Mouse (Mus musculus) limb, embryonic 13.5 days (tissue): ENCODE results near the gene Eif4b. TPM values are rescaled to one million over a fixed set of nuclear protein-coding genes. Genes with fewer than 3 reads are reported as not detected.
A peak's percentile ranks its signal among the peaks of the same experiment; 100 is the strongest.

ENCODE experiments used
- ATAC-seq: fragments of 200-750 bp; cut with Nextera tagmentation; 2 replicates; pipeline ENCODE4 v1.8.0; 2017; ENCODE audit warnings: low read depth, moderate number of reproducible peaks, moderate TSS enrichment; ENCODE audit not compliant: low FRiP score
- H3K27ac ChIP-seq: fragments of 300-500 bp; sonication (generic); 2 replicates; pipeline ENCODE4 v1.5.1; 2015; ENCODE audit warnings: inconsistent platforms, mild to moderate bottlenecking, moderate library complexity
- H3K27me3 ChIP-seq: fragments of 300-500 bp; sonication (generic); 2 replicates; pipeline ENCODE4 v1.6.1; 2015; ENCODE audit warnings: mild to moderate bottlenecking, inconsistent platforms
- H3K36me3 ChIP-seq: fragments of 300-500 bp; sonication (generic); 2 replicates; pipeline ENCODE4 v1.6.1; 2015; ENCODE audit warnings: inconsistent platforms, mild to moderate bottlenecking, moderate library complexity
- H3K4me1 ChIP-seq: fragments of 300-500 bp; sonication (generic); 2 replicates; pipeline ENCODE4 v1.6.1; 2015; ENCODE audit warnings: inconsistent platforms
- H3K4me2 ChIP-seq: fragments of 300-500 bp; sonication (generic); replicated peaks from 2 replicates; pipeline ENCODE4 v1.6.1; 2015; ENCODE audit warnings: inconsistent platforms, mild to moderate bottlenecking, moderate library complexity
- H3K4me3 ChIP-seq: fragments of 300-500 bp; sonication (generic); 2 replicates; pipeline ENCODE4 v1.5.1; 2015; ENCODE audit warnings: moderate library complexity, mild to moderate bottlenecking, inconsistent platforms
- H3K9ac ChIP-seq: fragments of 300-500 bp; sonication (generic); 2 replicates; pipeline ENCODE4 v1.6.1; 2015; ENCODE audit warnings: mild to moderate bottlenecking, inconsistent platforms
- H3K9me3 ChIP-seq: fragments of 300-500 bp; sonication (generic); 2 replicates; pipeline ENCODE4 v1.6.1; 2016; ENCODE audit warnings: inconsistent platforms
- WGBS: fragments of 180-500 bp; shearing (Covaris S2); methylation state at CpG from one replicate; pipeline ENCODE4 v1.1.7; 2015; 5-methylcytosine and 5-hydroxymethylcytosine counted together
- polyA plus RNA-seq: library from polyadenylated mRNA; unstranded; fragments of >200 nt; fragmentation: Nextera tagmentation; extraction: Ambion mirVana; gene quantifications from 2 replicates; pipeline ENCODE4 v1.2.1, GENCODE M21; 2015

Eif4b gene
- polyA plus RNA-seq, 1 experiment from 2014 or later = 120 TPM

GRCm38 (mm10) chr15:102099260-102099659 lies 25.7 kb downstream of the Eif4b start:
- 22% methylated on average over 5 of the region's 5 CpGs for WGBS
- Histone ChIP-seq H3K9ac (peak overlapping the region; percentile 78), H3K27ac (peak overlapping the region; percentile 98), H3K36me3 (peaks cover 40% of the 10 kb centered on the region), H3K27me3 (no peaks in the 10 kb centered on the region), H3K9me3 (no peaks in the 10 kb centered on the region), H3K4me2 (peak overlapping the region; percentile 83), H3K4me1 (peaks cover 68% of the 10 kb centered on the region), H3K4me3 (peak overlapping the region; percentile 61)
- ATAC-seq = no peak

GRCm38 (mm10) chr15:102099771-102100160 lies 26.2 kb downstream of the Eif4b start:
- Histone ChIP-seq H3K27ac (peak overlapping the region; percentile 98), H3K4me3 (peak overlapping the region; percentile 61), H3K9me3 (no peaks in the 10 kb centered on the region), H3K4me1 (peaks cover 73% of the 10 kb centered on the region), H3K4me2 (peak overlapping the region; percentile 83), H3K36me3 (peaks cover 35% of the 10 kb centered on the region), H3K9ac (peak overlapping the region; percentile 78), H3K27me3 (no peaks in the 10 kb centered on the region)
- WGBS = 24% methylated on average over 8 of the region's 8 CpGs
- ATAC-seq = no peak

GRCm38 (mm10) chr15:102100161-102100981 lies 26.8 kb downstream of the Eif4b start, which contains the start of gene Tns2:
TSS of gene Tns2 (plus strand) at chr15:102100413.
- no peaks in the 10 kb centered on the region for H3K27me3 ChIP-seq
- H3K4me2 ChIP-seq = peak within 1 kb of the TSS; percentile 83
- peak; percentile 68 for ATAC-seq
- H3K27ac ChIP-seq = peak within 1 kb of the TSS; percentile 98
- H3K36me3 ChIP-seq = peaks cover 31% of the 10 kb centered on the region
- peak within 1 kb of the TSS; percentile 61 for H3K4me3 ChIP-seq
- H3K9me3 ChIP-seq = no peaks in the 10 kb centered on the region
- H3K4me1 ChIP-seq = peaks cover 77% of the 10 kb centered on the region
- WGBS = under 1% methylated on average over 73 of the region's 82 CpGs
- H3K9ac ChIP-seq = peak within 1 kb of the TSS; percentile 78

- peak overlapping the region; percentile 83 for H3K4me2 ChIP-seq
- H3K4me1 ChIP-seq = peaks cover 85% of the 10 kb centered on the region
- peak overlapping the region; percentile 98 for H3K27ac ChIP-seq
- H3K9me3 ChIP-seq = no peaks in the 10 kb centered on the region
- H3K9ac ChIP-seq = peak overlapping the region; percentile 78
- 0 out of 2 replicates have a peak, but pooled peaks cover 2% of the 10 kb centered on the region for H3K27me3 ChIP-seq
- ATAC-seq = peak; percentile 66
- H3K36me3 ChIP-seq = peaks cover 25% of the 10 kb centered on the region
- H3K4me3 ChIP-seq = peak overlapping the region; percentile 61
- 24% methylated on average over 10 of the region's 10 CpGs for WGBS
Observed at GRCm38 (mm10) chr15:102100996-102101671, 27.6 kb downstream of the Eif4b start.

GRCm38 (mm10) chr15:102101672-102102541 lies 28.3 kb downstream of the Eif4b start:
- Histone ChIP-seq H3K27me3 (peaks cover 6% of the 10 kb centered on the region; the same call in 1 of the 2 replicates), H3K27ac (peak overlapping the region; percentile 98), H3K9me3 (no peaks in the 10 kb centered on the region), H3K4me1 (peaks cover 92% of the 10 kb centered on the region), H3K4me3 (peak overlapping the region; percentile 61), H3K36me3 (peaks cover 21% of the 10 kb centered on the region), H3K9ac (peak overlapping the region; percentile 79), H3K4me2 (peak overlapping the region; percentile 83)
- no peak for ATAC-seq
- WGBS = 32% methylated on average over 11 of the region's 11 CpGs

- H3K9me3 ChIP-seq = no peaks in the 10 kb centered on the region
- peaks cover 9% of the 10 kb centered on the region; the same call in 1 of the 2 replicates for H3K27me3 ChIP-seq
- H3K27ac ChIP-seq = peak overlapping the region; percentile 98
- peak overlapping the region; percentile 83 for H3K4me2 ChIP-seq
- peaks cover 93% of the 10 kb centered on the region for H3K4me1 ChIP-seq
- peaks cover 20% of the 10 kb centered on the region for H3K36me3 ChIP-seq
- H3K4me3 ChIP-seq = peak overlapping the region; percentile 61
- no peak for ATAC-seq
- H3K9ac ChIP-seq = peak overlapping the region; percentile 79
- WGBS = 8% methylated on average over 4 of the region's 6 CpGs
Observed at GRCm38 (mm10) chr15:102102548-102103121, 29.1 kb downstream of the Eif4b start.

GRCm38 (mm10) chr15:102103371-102103946 lies 29.9 kb downstream of the Eif4b start:
- peaks cover 9% of the 10 kb centered on the region; the same call in 1 of the 2 replicates for H3K27me3 ChIP-seq
- ATAC-seq = no peak
- 5% methylated on average over 14 of the region's 14 CpGs for WGBS
- peak overlapping the region; percentile 83 for H3K4me2 ChIP-seq
- peak overlapping the region; percentile 61 for H3K4me3 ChIP-seq
- H3K36me3 ChIP-seq = peaks cover 20% of the 10 kb centered on the region
- peak overlapping the region; percentile 98 for H3K27ac ChIP-seq
- H3K9ac ChIP-seq = peak overlapping the region; percentile 79
- H3K4me1 ChIP-seq = peaks cover 93% of the 10 kb centered on the region
- H3K9me3 ChIP-seq = no peaks in the 10 kb centered on the region

GRCm38 (mm10) chr15:102103947-102104555 lies 30.5 kb downstream of the Eif4b start:
- Histone ChIP-seq H3K4me1 (peaks cover 93% of the 10 kb centered on the region), H3K4me3 (peak overlapping the region; percentile 61), H3K4me2 (peak overlapping the region; percentile 83), H3K9me3 (no peaks in the 10 kb centered on the region), H3K27ac (peak overlapping the region; percentile 98), H3K36me3 (peaks cover 26% of the 10 kb centered on the region), H3K9ac (peak overlapping the region; percentile 79), H3K27me3 (peaks cover 9% of the 10 kb centered on the region; the same call in 1 of the 2 replicates)
- ATAC-seq = no peak
- WGBS = 26% methylated on average over 12 of the region's 12 CpGs

GRCm38 (mm10) chr15:102105360-102105759 lies 31.8 kb downstream of the Eif4b start:
- peaks cover 39% of the 10 kb centered on the region for H3K36me3 ChIP-seq
- peaks cover 9% of the 10 kb centered on the region; the same call in 1 of the 2 replicates for H3K27me3 ChIP-seq
- WGBS = 63% methylated on average over 5 of the region's 5 CpGs
- H3K4me3 ChIP-seq = peak overlapping the region; percentile 46; the same call in 1 of the 2 replicates
- peak overlapping the region; percentile 83 for H3K4me2 ChIP-seq
- H3K4me1 ChIP-seq = peaks cover 88% of the 10 kb centered on the region
- no peaks in the 10 kb centered on the region for H3K9me3 ChIP-seq
- H3K27ac ChIP-seq = peak overlapping the region; percentile 98
- no peak overlapping the region; the same call in 1 of the 2 replicates for H3K9ac ChIP-seq
- 0 out of 2 replicates have a peak, but pooled peaks have one; percentile 0 for ATAC-seq
